Mouse (Mus musculus): ENCODE results near the gene Gm10518.

DNA sequence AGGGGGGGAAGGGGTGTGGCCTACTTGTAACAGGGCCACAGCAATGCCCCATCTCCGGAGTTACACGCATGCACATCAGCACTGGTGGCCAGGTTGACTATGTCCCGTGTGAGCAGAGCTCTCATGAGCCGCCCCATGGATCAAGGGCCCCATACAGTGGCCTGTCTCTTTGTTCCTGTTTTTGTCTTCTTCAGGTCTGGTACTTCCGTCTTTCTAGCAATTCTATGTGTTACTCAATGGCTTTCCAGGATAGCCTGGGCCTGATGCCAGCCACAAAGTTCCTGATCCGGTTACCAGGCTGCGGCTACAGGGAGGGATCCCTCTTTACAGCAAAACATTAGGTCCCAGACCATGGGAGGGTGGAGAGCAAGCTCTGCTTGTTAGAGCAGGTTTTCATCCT lies 39.4 kb downstream of the Gm10518 start:
- TF ChIP-seq ZNF384 (IDR thresholded peaks at IDR 0.05; ENCODE audit: low read depth, low read length) (no peak), CHD2 (IDR thresholded peaks at IDR 0.05; ENCODE audit: low read length) (no peak), MAZ (IDR thresholded peaks at IDR 0.05; ENCODE audit: low read depth, low read length) (no peak), CTCF (conservative IDR thresholded peaks at IDR 0.05 in 1 of 2, IDR thresholded peaks at IDR 0.05 in 1 of 2; ENCODE audit: low read depth in 2 of 2, low read length in 2 of 2) (no peak), POLR2A (IDR thresholded peaks at IDR 0.05; ENCODE audit: low read depth, low read length) (no peak), TCF12 (IDR thresholded peaks at IDR 0.05; ENCODE audit: low read depth, low read length) (no peak), MAX (IDR thresholded peaks at IDR 0.05; ENCODE audit: low read length) (no peak)

All from CH12.LX (cell line).